Mouse (Mus musculus): ENCODE results near the gene Slc38a2. TPM values are rescaled to one million over a fixed set of nuclear protein-coding genes. Genes with fewer than 3 reads are reported as not detected.

Gene Slc38a2
- polyA plus RNA-seq, 1 experiment from 2014 or later, result 95.3 TPM

- no peaks in the 10 kb centered on the region for H3K9me3 ChIP-seq
- H3K27ac ChIP-seq, result no peak overlapping the region
- no peak overlapping the region for H3K4me2 ChIP-seq (replicated peaks)
- no peaks in the 10 kb centered on the region for H3K36me3 ChIP-seq
- 48% methylated on average over 1 of the region's 1 CpGs for WGBS
- no peaks in the 10 kb centered on the region for H3K27me3 ChIP-seq (replicated peaks)
- ATAC-seq, result no peak
- H3K4me1 ChIP-seq (replicated peaks), result peaks cover 2% of the 10 kb centered on the region; the same call in 1 of the 2 replicates
- no peak overlapping the region for H3K9ac ChIP-seq
- no peak overlapping the region for H3K4me3 ChIP-seq (replicated peaks)
Observed at GRCm38 (mm10) chr15:96674089-96674488, 25.4 kb downstream of the Slc38a2 start.

GRCm38 (mm10) chr15:96669721-96670120 is 29.8 kb downstream of the Slc38a2 start:
- Histone ChIP-seq H3K9me3 (no peaks in the 10 kb centered on the region), H3K9ac (no peak overlapping the region), H3K27ac (no peak overlapping the region), H3K4me1 (replicated peaks) (no peaks in the 10 kb centered on the region), H3K4me3 (replicated peaks) (no peak overlapping the region), H3K36me3 (no peaks in the 10 kb centered on the region), H3K27me3 (replicated peaks) (no peaks in the 10 kb centered on the region), H3K4me2 (replicated peaks) (no peak overlapping the region)
- ATAC-seq, result no peak
- WGBS, result 71% methylated on average over 6 of the region's 6 CpGs

GRCm38 (mm10) chr15:96666663-96667062 is 32.9 kb downstream of the Slc38a2 start:
- ATAC-seq, result peak; percentile 67
- H3K9ac ChIP-seq, result no peak overlapping the region

GRCm38 (mm10) chr15:96665889-96666288 is 33.6 kb downstream of the Slc38a2 start:
- ATAC-seq, result peak; percentile 74
- H3K9me3 ChIP-seq, result no peaks in the 10 kb centered on the region
- H3K4me2 ChIP-seq (replicated peaks), result peak overlapping the region; percentile 52
- no peaks in the 10 kb centered on the region for H3K4me1 ChIP-seq (replicated peaks)
- no peaks in the 10 kb centered on the region for H3K27me3 ChIP-seq (replicated peaks)
- no peak overlapping the region for H3K27ac ChIP-seq
- 11% methylated on average over 3 of the region's 3 CpGs for WGBS
- H3K36me3 ChIP-seq, result no peaks in the 10 kb centered on the region
- H3K4me3 ChIP-seq (replicated peaks), result no peak overlapping the region
- H3K9ac ChIP-seq, result no peak overlapping the region

More at GRCm38 (mm10) chr15:96666663-96667062, 32.9 kb downstream of the Slc38a2 start:
- Histone ChIP-seq H3K27me3 (replicated peaks) (no peaks in the 10 kb centered on the region), H3K36me3 (no peaks in the 10 kb centered on the region), H3K4me1 (replicated peaks) (no peaks in the 10 kb centered on the region), H3K27ac (no peak overlapping the region), H3K4me3 (replicated peaks) (no peak overlapping the region), H3K9me3 (no peaks in the 10 kb centered on the region), H3K4me2 (replicated peaks) (peak overlapping the region; percentile 52)
- 2% methylated on average over 7 of the region's 7 CpGs for WGBS

- Histone ChIP-seq H3K4me3 (replicated peaks) (no peak overlapping the region), H3K9ac (no peak overlapping the region), H3K9me3 (no peaks in the 10 kb centered on the region), H3K27me3 (replicated peaks) (no peaks in the 10 kb centered on the region), H3K27ac (0 out of 2 replicates have a peak overlapping the region, but pooled peaks have one; percentile 1), H3K4me1 (replicated peaks) (peaks cover 4% of the 10 kb centered on the region; the same call in 1 of the 2 replicates), H3K4me2 (replicated peaks) (peak overlapping the region; percentile 24; the same call in 1 of the 2 replicates), H3K36me3 (no peaks in the 10 kb centered on the region)
- 39% methylated on average over 13 of the region's 13 CpGs for WGBS
- no peak for ATAC-seq
Observed at GRCm38 (mm10) chr15:96660590-96661141, 38.9 kb downstream of the Slc38a2 start.

- ATAC-seq, result no peak
Observed at GRCm38 (mm10) chr15:96658275-96658602, 41.3 kb downstream of the Slc38a2 start.

GRCm38 (mm10) chr15:96657576-96658274 is 41.8 kb downstream of the Slc38a2 start:
- H3K9me3 ChIP-seq, result no peaks in the 10 kb centered on the region
- H3K4me2 ChIP-seq (replicated peaks), result peak overlapping the region; percentile 41
- peak; percentile 92 for ATAC-seq
- no peak overlapping the region for H3K9ac ChIP-seq
- H3K27me3 ChIP-seq (replicated peaks), result no peaks in the 10 kb centered on the region
- WGBS, result 43% methylated on average over 17 of the region's 17 CpGs
- H3K4me3 ChIP-seq (replicated peaks), result peak overlapping the region; percentile 18; the same call in 1 of the 2 replicates
- H3K27ac ChIP-seq, result peak overlapping the region; percentile 72
- peaks cover 7% of the 10 kb centered on the region; the same call in 1 of the 2 replicates for H3K4me1 ChIP-seq (replicated peaks)
- H3K36me3 ChIP-seq, result no peaks in the 10 kb centered on the region

More at GRCm38 (mm10) chr15:96658275-96658602, 41.3 kb downstream of the Slc38a2 start:
- Histone ChIP-seq H3K36me3 (no peaks in the 10 kb centered on the region), H3K9ac (no peak overlapping the region), H3K9me3 (no peaks in the 10 kb centered on the region), H3K27ac (peak overlapping the region; percentile 70), H3K27me3 (replicated peaks) (no peaks in the 10 kb centered on the region), H3K4me2 (replicated peaks) (peak overlapping the region; percentile 41), H3K4me1 (replicated peaks) (peaks cover 7% of the 10 kb centered on the region; the same call in 1 of the 2 replicates), H3K4me3 (replicated peaks) (peak overlapping the region; percentile 18)
- 45% methylated on average over 14 of the region's 14 CpGs for WGBS

GRCm38 (mm10) chr15:96655514-96655913 is 44.0 kb downstream of the Slc38a2 start:
- WGBS, result 77% methylated on average over 14 of the region's 14 CpGs
- Histone ChIP-seq H3K27ac (no peak overlapping the region), H3K4me2 (replicated peaks) (no peak overlapping the region), H3K9ac (no peak overlapping the region), H3K9me3 (no peaks in the 10 kb centered on the region), H3K27me3 (replicated peaks) (no peaks in the 10 kb centered on the region), H3K36me3 (no peaks in the 10 kb centered on the region), H3K4me1 (replicated peaks) (peaks cover 5% of the 10 kb centered on the region; the same call in 1 of the 2 replicates), H3K4me3 (replicated peaks) (no peak overlapping the region)
- ATAC-seq, result no peak

- Histone ChIP-seq H3K4me1 (replicated peaks) (peaks cover 4% of the 10 kb centered on the region; the same call in 1 of the 2 replicates), H3K4me2 (replicated peaks) (no peak overlapping the region), H3K4me3 (replicated peaks) (no peak overlapping the region), H3K9me3 (no peaks in the 10 kb centered on the region), H3K27me3 (replicated peaks) (no peaks in the 10 kb centered on the region), H3K36me3 (no peaks in the 10 kb centered on the region), H3K9ac (no peak overlapping the region), H3K27ac (no peak overlapping the region)
- no peak for ATAC-seq
- WGBS, result 55% methylated on average over 8 of the region's 8 CpGs
Observed at GRCm38 (mm10) chr15:96654714-96655113, 44.8 kb downstream of the Slc38a2 start.

GRCm38 (mm10) chr15:96653011-96653410 is 46.5 kb downstream of the Slc38a2 start:
- Histone ChIP-seq H3K27me3 (replicated peaks) (no peaks in the 10 kb centered on the region), H3K36me3 (no peaks in the 10 kb centered on the region), H3K9ac (no peak overlapping the region), H3K4me2 (replicated peaks) (no peak overlapping the region), H3K4me3 (replicated peaks) (no peak overlapping the region), H3K9me3 (no peaks in the 10 kb centered on the region), H3K27ac (no peak overlapping the region), H3K4me1 (replicated peaks) (peaks cover 4% of the 10 kb centered on the region; the same call in 1 of the 2 replicates)
- WGBS, result 94% methylated on average over 16 of the region's 16 CpGs
- no peak for ATAC-seq

- H3K9ac ChIP-seq, result no peak overlapping the region
- ATAC-seq, result no peak
- no peak overlapping the region for H3K4me3 ChIP-seq (replicated peaks)
- H3K36me3 ChIP-seq, result no peaks in the 10 kb centered on the region
- WGBS, result 84% methylated on average over 10 of the region's 10 CpGs
- no peak overlapping the region for H3K27ac ChIP-seq
- H3K4me2 ChIP-seq (replicated peaks), result no peak overlapping the region
- no peaks in the 10 kb centered on the region for H3K27me3 ChIP-seq (replicated peaks)
- H3K4me1 ChIP-seq (replicated peaks), result peaks cover 4% of the 10 kb centered on the region; the same call in 1 of the 2 replicates
- no peaks in the 10 kb centered on the region for H3K9me3 ChIP-seq
Observed at GRCm38 (mm10) chr15:96652531-96652930, 47.0 kb downstream of the Slc38a2 start.

- no peaks in the 10 kb centered on the region for H3K27me3 ChIP-seq (replicated peaks)
- WGBS, result 41% methylated on average over 15 of the region's 15 CpGs
- no peaks in the 10 kb centered on the region for H3K36me3 ChIP-seq
- no peak overlapping the region for H3K27ac ChIP-seq
- H3K4me2 ChIP-seq (replicated peaks), result 0 out of 2 replicates have a peak overlapping the region, but pooled peaks have one; percentile 22
- H3K9ac ChIP-seq, result no peak overlapping the region
- H3K4me3 ChIP-seq (replicated peaks), result no peak overlapping the region
- no peaks in the 10 kb centered on the region for H3K9me3 ChIP-seq
- no peaks in the 10 kb centered on the region for H3K4me1 ChIP-seq (replicated peaks)
- ATAC-seq, result no peak
Observed at GRCm38 (mm10) chr15:96647376-96647775, 52.2 kb downstream of the Slc38a2 start.

Measured in intestine, embryonic 15.5 days (tissue).